21 mouse cellular contexts compared by ENCODE assay signal in the genomic region with DNA sequence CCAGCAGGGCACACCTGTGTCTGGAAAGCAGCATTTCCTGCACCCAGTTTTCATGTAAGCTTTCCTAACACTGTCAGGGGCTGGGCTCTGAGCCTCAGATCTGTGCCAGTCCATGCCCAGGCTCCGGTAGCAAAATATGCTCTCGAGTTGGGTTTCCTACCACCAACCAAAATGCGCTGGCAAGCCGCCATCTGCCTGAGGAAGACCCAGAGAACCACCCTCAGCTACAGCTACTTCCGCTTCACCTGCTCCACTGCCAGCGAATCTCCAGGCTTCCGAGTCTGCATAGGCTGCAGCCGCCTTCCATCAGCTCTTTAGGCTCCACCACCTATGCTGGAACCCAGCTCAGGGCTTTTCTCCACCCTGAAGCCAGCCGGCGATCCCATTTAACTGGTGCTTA. TPM values are rescaled to one million over a fixed set of nuclear protein-coding genes. Genes with fewer than 3 reads are reported as not detected.
DNase-seq lines count a peak whose midpoint lies in the region; ATAC-seq and TF ChIP-seq lines count a peak whose summit lies in the region.
"Had no signal": no experiment of that assay in that cellular context is flagged by ENCODE, and none has a peak within 500 bp of the region (broad histone marks: within the 10 kb centered on the region; RNA-seq: fewer than 3 reads in every experiment).

No protein-coding gene starts in this region.

- DNase-seq in cerebellum, postnatal 14 days = peak; percentile 59 to 62
- no peak for DNase-seq in cerebellum, adult 8-10 months
- peak; percentile 44 for DNase-seq in hindbrain, postnatal 0 days (ENCODE audit: low spot score)
- no peak for DNase-seq in hindbrain, embryonic 11.5 days (ENCODE audit: low spot score)
- DNase-seq in thymus, adult 2 months = peak; percentile 5
- no peak for DNase-seq in thymus, postnatal 10 days (ENCODE audit: low spot score in 2 of 2)
- DNase-seq in yolk sac, embryonic 10.5 days (ENCODE audit: low spot score) = no peak
- DNase-seq: adrenal gland, adult 8-10 months; B cell, adult 2 months; gastrocnemius, postnatal 10 days; heart, adult 18-20 months; kidney, adult 11 months; layer of hippocampus, postnatal 36 days had no signal

- no peak overlapping the region for H3K4me3 ChIP-seq in hindbrain, postnatal 0 days (ENCODE audit: low read length)
- H3K4me3 ChIP-seq in hindbrain, embryonic 11.5 days (ENCODE audit: low read depth, low read length) = no peak overlapping the region
- no peak overlapping the region for H3K4me3 ChIP-seq in thymus, adult 2 months (ENCODE audit: control insufficient read depth, insufficient read depth, low read length)
- H3K4me3 ChIP-seq: embryonic facial prominence, embryonic 15.5 days; heart, embryonic 13.5 days; limb, embryonic 15.5 days; liver, embryonic 15.5 days; neural tube, embryonic 15.5 days had no signal

- no peak overlapping the region for H3K9ac ChIP-seq in hindbrain, postnatal 0 days (replicated peaks; ENCODE audit: low read length)
- no peak overlapping the region for H3K9ac ChIP-seq in hindbrain, embryonic 11.5 days (ENCODE audit: low read depth, low read length)
- H3K9ac ChIP-seq: embryonic facial prominence, embryonic 15.5 days; heart, embryonic 13.5 days; limb, embryonic 15.5 days; liver, embryonic 15.5 days; neural tube, embryonic 15.5 days had no signal

- no peak overlapping the region for H3K27ac ChIP-seq in hindbrain, postnatal 0 days
- H3K27ac ChIP-seq in hindbrain, embryonic 11.5 days (ENCODE audit: low read depth, low read length) = no peak overlapping the region
- no peak overlapping the region for H3K27ac ChIP-seq in thymus, adult 2 months (ENCODE audit: control insufficient read depth, insufficient read depth, low read length)
- H3K27ac ChIP-seq: embryonic facial prominence, embryonic 15.5 days; heart, embryonic 13.5 days; kidney, postnatal 0 days; limb, embryonic 15.5 days; liver, embryonic 15.5 days; macrophage; neural tube, embryonic 15.5 days had no signal

- 0 out of 2 replicates have a peak, but pooled peaks cover 10% of the 10 kb centered on the region for H3K4me1 ChIP-seq in hindbrain, postnatal 0 days (ENCODE audit: insufficient read depth, low read length)
- H3K4me1 ChIP-seq in hindbrain, embryonic 11.5 days (replicated peaks; ENCODE audit: control insufficient read depth, insufficient read depth, low read length) = peaks cover 8% of the 10 kb centered on the region
- peaks cover 4% of the 10 kb centered on the region for H3K4me1 ChIP-seq in thymus, adult 2 months (replicated peaks; ENCODE audit: control insufficient read depth, insufficient read depth, low read length)
- H3K4me1 ChIP-seq: liver, embryonic 15.5 days had no signal

- ATAC-seq in hindbrain, postnatal 0 days = no peak
- no peak for ATAC-seq in hindbrain, embryonic 11.5 days (ENCODE audit: low FRiP score)

- TF ChIP-seq POLR2A in thymus, adult 2 months (IDR thresholded peaks at IDR 0.05; ENCODE audit: control insufficient read depth, extremely low read depth, insufficient read depth, low read length, poor library complexity) = no peak

- H3K9me3 ChIP-seq in hindbrain, postnatal 0 days (ENCODE audit: low read length) = no peaks in the 10 kb centered on the region
- no peaks in the 10 kb centered on the region for H3K9me3 ChIP-seq in hindbrain, embryonic 11.5 days (ENCODE audit: control insufficient read depth, low read length)
- H3K9me3 ChIP-seq: embryonic facial prominence, embryonic 15.5 days; heart, embryonic 13.5 days; limb, embryonic 15.5 days; liver, embryonic 15.5 days; neural tube, embryonic 15.5 days had no signal

- 51% methylated on average over 10 of the region's 10 CpGs for WGBS in hindbrain, postnatal 0 days
- 68% methylated on average over 10 of the region's 10 CpGs for WGBS in hindbrain, embryonic 11.5 days
- 13% methylated on average over 10 of the region's 10 CpGs for WGBS in thymus, adult 2 months

- H3K27me3 ChIP-seq in hindbrain, postnatal 0 days (ENCODE audit: insufficient read depth, low read length) = peaks cover 13% of the 10 kb centered on the region; the same call in 1 of the 2 replicates
- H3K27me3 ChIP-seq in hindbrain, embryonic 11.5 days (ENCODE audit: control insufficient read depth, insufficient read depth, low read length) = peaks cover 19% of the 10 kb centered on the region
- H3K27me3 ChIP-seq in thymus, adult 2 months (ENCODE audit: control insufficient read depth, insufficient read depth, low read length) = no peaks in the 10 kb centered on the region; the same call in 1 of the 2 replicates

- no peak overlapping the region for H3K4me2 ChIP-seq in hindbrain, postnatal 0 days (ENCODE audit: low read depth, low read length)
- H3K4me2 ChIP-seq in hindbrain, embryonic 11.5 days (replicated peaks; ENCODE audit: low read depth, low read length) = no peak overlapping the region
- H3K4me2 ChIP-seq: embryonic facial prominence, embryonic 15.5 days; heart, embryonic 13.5 days; limb, embryonic 15.5 days; liver, embryonic 15.5 days; midbrain, embryonic 11.5 days; neural tube, embryonic 15.5 days had no signal

- TF ChIP-seq CTCF in hindbrain, postnatal 0 days (IDR thresholded peaks at IDR 0.05; ENCODE audit: low read depth) = no peak
- TF ChIP-seq CTCF in thymus, adult 2 months (IDR thresholded peaks at IDR 0.05; ENCODE audit: borderline replicate concordance, control insufficient read depth, extremely low read depth, insufficient read depth, low read length, poor library complexity) = no peak

- H3K36me3 ChIP-seq in hindbrain, postnatal 0 days (ENCODE audit: insufficient read depth, low read length) = no peaks in the 10 kb centered on the region
- no peaks in the 10 kb centered on the region for H3K36me3 ChIP-seq in hindbrain, embryonic 11.5 days (ENCODE audit: control insufficient read depth, insufficient read depth, low read length)
- H3K36me3 ChIP-seq in thymus, adult 2 months (ENCODE audit: control insufficient read depth, insufficient read depth, low read length) = no peaks in the 10 kb centered on the region
- H3K36me3 ChIP-seq: embryonic facial prominence, embryonic 15.5 days; heart, embryonic 13.5 days; limb, embryonic 15.5 days; liver, embryonic 15.5 days; neural tube, embryonic 15.5 days had no signal

RNA-seq across cellular contexts. Expression of gene Cdh22, which starts 55.4 kb away (rescaled TPM):
- total RNA-seq in hindbrain, postnatal 0 days (2014; rRNA removed) = 47.3 and 53.4 TPM in 2 replicates
- 16.5 and 19.2 TPM in 2 replicates for polyA plus RNA-seq in hindbrain, postnatal 0 days (2015; fragmentation: Nextera tagmentation; extraction: Ambion mirVana)
- polyA plus RNA-seq in hindbrain, embryonic 11.5 days (2014; fragmentation: Nextera tagmentation; extraction: Ambion mirVana) = 4.6 and 5.6 TPM in 2 replicates
- 1.2 and 1.3 TPM in 2 replicates for polyA plus RNA-seq in thymus, adult 2 months (2012; rRNA removed)
- polyA plus RNA-seq: liver, embryonic 15.5 days; macrophage had no signal

Comparison
In these comparisons a context has a peak if more than half of its experiments do, and no peak if none do; other contexts are left out.
1. DNase-seq: peak in cerebellum, postnatal 14 days (2 of 2), hindbrain, postnatal 0 days (single experiment) and thymus, adult 2 months (single experiment); none in cerebellum, adult 8-10 months (single experiment), hindbrain, embryonic 11.5 days (single experiment), thymus, postnatal 10 days (0 of 2) and yolk sac, embryonic 10.5 days (single experiment).